Mouse (Mus musculus) megakaryocyte, embryonic 14.5 days (primary cell): ENCODE measurements around the gene Timm8a1. TPM values are rescaled to one million over a fixed set of nuclear protein-coding genes. Genes with fewer than 3 reads are reported as not detected.

Source experiments
- H3K27me3 ChIP-seq: replicated peaks from 2 replicates; pipeline ENCODE3; 2012; ENCODE audit warnings: inconsistent platforms
- H3K36me3 ChIP-seq: replicated peaks from 2 replicates; pipeline ENCODE3; 2012; ENCODE audit warnings: low read length, inconsistent platforms, mixed read lengths
- H3K4me1 ChIP-seq: 2 replicates; pipeline ENCODE4 v1.6.1; 2012; ENCODE audit warnings: inconsistent platforms
- H3K4me3 ChIP-seq: replicated peaks from 2 replicates; pipeline ENCODE3; 2012; ENCODE audit warnings: moderate library complexity, mild to moderate bottlenecking, inconsistent platforms
- H3K9me3 ChIP-seq: 2 replicates; pipeline ENCODE4 v1.6.1; 2012; ENCODE audit warnings: inconsistent platforms
- FLI1 ChIP-seq: IDR thresholded peaks from 2 replicates; pipeline ENCODE4 v1.6.1; 2012; ENCODE audit warnings: low read length, inconsistent platforms, mixed read lengths
- GATA1 ChIP-seq: IDR thresholded peaks from 3 replicates; pipeline ENCODE4 v1.6.1; 2012; ENCODE audit warnings: mixed read lengths, low read length, inconsistent platforms, borderline replicate concordance
- polyA plus RNA-seq: library from polyadenylated mRNA; stranded (reverse); fragments of >175 nt; gene quantifications from 2 replicates; pipeline ENCODE4 v1.2.3, GENCODE M21; 2012; ENCODE audit warnings: low replicate concordance; ENCODE audit not compliant: insufficient read depth

The Timm8a1 gene
- 4.0 TPM in 1 of 2 replicates, not detected in the other for polyA plus RNA-seq

GRCm38 (mm10) chrX:134541145-134541954 lies at the start of gene Timm8a1:
Timm8a1 (minus strand) TSS chrX:134541865.
- Histone ChIP-seq H3K9me3 (no peaks in the 10 kb centered on the region), H3K4me1 (peaks cover 14% of the 10 kb centered on the region), H3K36me3 (peaks cover 60% of the 10 kb centered on the region), H3K27me3 (no peaks in the 10 kb centered on the region), H3K4me3 (peak within 1 kb of the TSS; percentile 92)
- TF ChIP-seq FLI1 (no peak), GATA1 (no peak)

GRCm38 (mm10) chrX:134589836-134590235 lies 48.2 kb upstream of the Timm8a1 start:
- TF ChIP-seq GATA1 (no peak), FLI1 (no peak)
- H3K27me3 ChIP-seq: no peaks in the 10 kb centered on the region
- peaks cover 3% of the 10 kb centered on the region; the same call in 1 of the 2 replicates for H3K9me3 ChIP-seq
- H3K4me3 ChIP-seq: no peak overlapping the region
- peaks cover 65% of the 10 kb centered on the region for H3K36me3 ChIP-seq
- peaks cover 18% of the 10 kb centered on the region for H3K4me1 ChIP-seq

DNA sequence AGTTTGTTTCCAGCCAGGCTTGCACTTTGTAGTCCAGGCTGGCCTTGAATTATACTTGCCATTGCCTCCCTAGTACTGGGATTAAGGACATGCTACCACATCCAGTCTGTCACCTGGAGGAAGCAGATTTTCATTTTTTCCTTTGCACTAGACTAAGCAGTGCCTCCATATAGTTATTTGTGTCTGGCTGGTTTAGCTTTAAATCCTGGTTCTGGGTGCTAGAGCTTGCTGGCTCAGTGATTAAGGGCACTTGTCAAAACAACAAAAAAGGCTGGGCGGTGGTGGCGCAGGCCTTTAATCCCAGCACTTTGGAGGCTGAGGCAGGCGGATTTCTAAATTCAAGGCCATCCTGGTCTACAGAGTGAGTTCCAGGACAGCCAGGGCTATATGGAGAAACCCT lies 47.3 kb upstream of the Timm8a1 start:
- TF ChIP-seq GATA1 (no peak), FLI1 (no peak)
- Histone ChIP-seq H3K9me3 (peaks cover 3% of the 10 kb centered on the region; the same call in 1 of the 2 replicates), H3K4me1 (peaks cover 27% of the 10 kb centered on the region)

GRCm38 (mm10) chrX:134588261-134588660 lies 46.6 kb upstream of the Timm8a1 start:
- peaks cover 57% of the 10 kb centered on the region for H3K36me3 ChIP-seq
- H3K27me3 ChIP-seq: no peaks in the 10 kb centered on the region
- TF ChIP-seq GATA1: no peak
- no peak for TF ChIP-seq FLI1
- H3K9me3 ChIP-seq: peaks cover 3% of the 10 kb centered on the region; the same call in 1 of the 2 replicates
- H3K4me3 ChIP-seq: no peak overlapping the region
- H3K4me1 ChIP-seq: peaks cover 29% of the 10 kb centered on the region

More for the DNA sequence above, 47.3 kb upstream of the Timm8a1 start:
- peaks cover 63% of the 10 kb centered on the region for H3K36me3 ChIP-seq
- no peaks in the 10 kb centered on the region for H3K27me3 ChIP-seq
- H3K4me3 ChIP-seq: no peak overlapping the region

DNA sequence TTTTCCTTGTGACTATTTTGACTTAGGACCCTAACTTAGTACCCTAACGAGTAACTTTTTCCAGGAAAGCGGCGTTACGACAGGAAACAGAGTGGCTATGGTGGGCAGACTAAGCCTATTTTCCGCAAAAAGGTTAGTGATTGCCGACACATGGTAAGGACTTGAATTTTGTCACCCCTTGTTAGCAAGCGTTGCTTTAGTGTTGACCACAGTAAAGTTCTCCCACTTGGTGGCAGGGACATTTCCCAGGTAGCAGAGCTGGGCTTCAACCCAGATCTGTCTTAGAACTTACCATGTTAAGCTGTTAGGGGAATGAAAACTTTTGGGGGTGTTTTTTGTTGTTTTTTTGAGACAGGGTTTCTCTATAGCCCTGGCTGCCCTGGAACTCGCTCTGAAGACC lies 44.8 kb upstream of the Timm8a1 start:
- H3K4me1 ChIP-seq: peaks cover 29% of the 10 kb centered on the region
- peak overlapping the region; percentile 96 for H3K4me3 ChIP-seq
- peaks cover 49% of the 10 kb centered on the region for H3K36me3 ChIP-seq
- no peaks in the 10 kb centered on the region for H3K27me3 ChIP-seq
- TF ChIP-seq FLI1 (no peak), GATA1 (no peak)
- peaks cover 3% of the 10 kb centered on the region; the same call in 1 of the 2 replicates for H3K9me3 ChIP-seq

- TF ChIP-seq FLI1 (no peak), GATA1 (no peak)
- Histone ChIP-seq H3K4me1 (peaks cover 33% of the 10 kb centered on the region), H3K9me3 (peaks cover 3% of the 10 kb centered on the region; the same call in 1 of the 2 replicates), H3K27me3 (no peaks in the 10 kb centered on the region), H3K4me3 (peak within 1 kb of the TSS; percentile 96), H3K36me3 (peaks cover 49% of the 10 kb centered on the region)
Measured at GRCm38 (mm10) chrX:134585103-134586002, 43.7 kb upstream of the Timm8a1 start, which contains the start of gene Rpl36a. Rpl36a (plus strand) TSS chrX:134585654.

DNA sequence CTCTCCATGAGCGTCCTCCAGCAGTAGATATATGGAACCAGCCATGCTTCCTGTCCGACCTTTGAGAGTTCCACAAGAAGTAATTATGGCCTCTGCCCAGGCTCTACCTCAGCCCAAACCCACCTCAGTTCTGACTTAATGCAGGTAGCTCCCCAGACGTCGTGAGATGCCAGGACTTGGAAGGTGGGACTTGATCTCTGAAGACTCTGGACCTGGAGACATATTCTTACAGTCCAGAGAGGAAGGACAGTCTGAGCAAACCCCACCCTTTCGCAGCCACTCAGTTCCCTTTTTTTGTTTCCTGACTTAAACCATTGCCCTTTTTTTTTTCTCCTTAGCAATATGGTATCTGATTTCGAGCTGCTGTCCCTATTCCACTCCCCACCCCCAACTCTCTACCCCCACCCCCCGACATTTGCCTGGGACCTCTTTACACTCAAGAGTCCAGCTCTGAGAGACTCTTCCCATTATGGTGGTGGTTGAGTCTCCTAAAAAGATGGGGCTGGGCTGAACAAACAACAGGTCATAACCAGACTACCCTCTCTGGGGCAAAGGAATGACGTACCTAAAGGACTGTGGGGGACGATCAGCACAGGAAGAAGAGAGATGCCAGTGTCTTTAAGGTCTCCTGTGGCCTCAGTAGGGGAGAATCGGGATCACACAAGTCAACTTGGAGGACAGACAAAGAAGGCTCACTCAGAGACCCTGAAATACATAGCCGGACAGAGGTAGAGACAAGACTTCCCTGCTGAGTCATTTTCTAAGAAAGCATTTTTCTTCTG lies 41.4 kb upstream of the Timm8a1 start, which contains the start of gene Btk:
Btk (minus strand) TSS at position 683 of the 782 bp plus-strand sequence.
- Histone ChIP-seq H3K36me3 (peaks cover 40% of the 10 kb centered on the region), H3K4me3 (peak within 1 kb of the TSS; percentile 96), H3K27me3 (no peaks in the 10 kb centered on the region), H3K9me3 (peaks cover 3% of the 10 kb centered on the region; the same call in 1 of the 2 replicates), H3K4me1 (peaks cover 30% of the 10 kb centered on the region)
- no peak for TF ChIP-seq FLI1
- no peak for TF ChIP-seq GATA1

GRCm38 (mm10) chrX:134582270-134582669 lies 40.6 kb upstream of the Timm8a1 start:
- Histone ChIP-seq H3K36me3 (peaks cover 40% of the 10 kb centered on the region), H3K9me3 (peaks cover 3% of the 10 kb centered on the region; the same call in 1 of the 2 replicates), H3K27me3 (no peaks in the 10 kb centered on the region), H3K4me1 (peaks cover 38% of the 10 kb centered on the region), H3K4me3 (peak overlapping the region; percentile 96)
- no peak for TF ChIP-seq FLI1
- TF ChIP-seq GATA1: no peak
